Mouse (Mus musculus): Measurements from ENCODE around the gene Psmd14. TPM values are rescaled to one million over a fixed set of nuclear protein-coding genes. Genes with fewer than 3 reads are reported as not detected.

The Psmd14 gene
- polyA plus RNA-seq, 1 experiment from 2014 or later = 296 TPM

- ATAC-seq = no peak
- Histone ChIP-seq H3K4me1 (ENCODE audit: control insufficient read depth, insufficient read depth, low read length) (peaks cover 9% of the 10 kb centered on the region), H3K9ac (ENCODE audit: low read length) (peak overlapping the region; percentile 82), H3K27ac (ENCODE audit: low read depth, low read length) (peak overlapping the region; percentile 82), H3K4me3 (ENCODE audit: low read depth, low read length) (peak overlapping the region; percentile 51), H3K27me3 (replicated peaks; ENCODE audit: control insufficient read depth, insufficient read depth, low read length) (peaks cover 43% of the 10 kb centered on the region), H3K36me3 (ENCODE audit: control insufficient read depth, insufficient read depth, low read length) (0 out of 2 replicates have a peak, but pooled peaks cover 10% of the 10 kb centered on the region), H3K9me3 (replicated peaks; ENCODE audit: control insufficient read depth, low read length) (no peaks in the 10 kb centered on the region), H3K4me2 (ENCODE audit: low read length) (peak overlapping the region; percentile 90)
- 10% methylated on average over 12 of the region's 12 CpGs for WGBS
- DNase-seq (ENCODE audit: low spot score) = no peak
These were observed 101.0 kb downstream of the Psmd14 start for GRCm38 (mm10) chr2:61812536-61812935.

GRCm38 (mm10) chr2:61813106-61813505 lies 101.6 kb downstream of the Psmd14 start:
- ATAC-seq = no peak
- Histone ChIP-seq H3K27me3 (replicated peaks; ENCODE audit: control insufficient read depth, insufficient read depth, low read length) (peaks cover 39% of the 10 kb centered on the region), H3K4me2 (ENCODE audit: low read length) (peak overlapping the region; percentile 90), H3K27ac (ENCODE audit: low read depth, low read length) (peak overlapping the region; percentile 82; the same call in 1 of the 2 replicates), H3K9me3 (replicated peaks; ENCODE audit: control insufficient read depth, low read length) (no peaks in the 10 kb centered on the region), H3K9ac (ENCODE audit: low read length) (peak overlapping the region; percentile 82), H3K4me3 (ENCODE audit: low read depth, low read length) (peak overlapping the region; percentile 51), H3K36me3 (ENCODE audit: control insufficient read depth, insufficient read depth, low read length) (0 out of 2 replicates have a peak, but pooled peaks cover 10% of the 10 kb centered on the region), H3K4me1 (ENCODE audit: control insufficient read depth, insufficient read depth, low read length) (peaks cover 9% of the 10 kb centered on the region)
- DNase-seq (ENCODE audit: low spot score) = no peak
- WGBS = 16% methylated on average over 6 of the region's 6 CpGs

GRCm38 (mm10) chr2:61813521-61813920 lies 102.0 kb downstream of the Psmd14 start:
- ATAC-seq (no peak), DNase-seq (ENCODE audit: low spot score) (no peak)
- 17% methylated on average over 1 of the region's 1 CpGs for WGBS
- peaks cover 39% of the 10 kb centered on the region for H3K27me3 ChIP-seq (replicated peaks; ENCODE audit: control insufficient read depth, insufficient read depth, low read length)
- 0 out of 2 replicates have a peak, but pooled peaks cover 10% of the 10 kb centered on the region for H3K36me3 ChIP-seq (ENCODE audit: control insufficient read depth, insufficient read depth, low read length)
- peaks cover 9% of the 10 kb centered on the region for H3K4me1 ChIP-seq (ENCODE audit: control insufficient read depth, insufficient read depth, low read length)
- H3K4me3 ChIP-seq (ENCODE audit: low read depth, low read length) = peak overlapping the region; percentile 51
- peak overlapping the region; percentile 82; the same call in 1 of the 2 replicates for H3K27ac ChIP-seq (ENCODE audit: low read depth, low read length)
- H3K9me3 ChIP-seq (replicated peaks; ENCODE audit: control insufficient read depth, low read length) = no peaks in the 10 kb centered on the region
- peak overlapping the region; percentile 90 for H3K4me2 ChIP-seq (ENCODE audit: low read length)
- H3K9ac ChIP-seq (ENCODE audit: low read length) = peak overlapping the region; percentile 82

GRCm38 (mm10) chr2:61814548-61815473 lies 103.3 kb downstream of the Psmd14 start:
- Histone ChIP-seq H3K27ac (ENCODE audit: low read depth, low read length) (peak overlapping the region; percentile 95), H3K9ac (ENCODE audit: low read length) (peak overlapping the region; percentile 78), H3K4me1 (ENCODE audit: control insufficient read depth, insufficient read depth, low read length) (peaks cover 9% of the 10 kb centered on the region), H3K9me3 (replicated peaks; ENCODE audit: control insufficient read depth, low read length) (no peaks in the 10 kb centered on the region), H3K4me3 (ENCODE audit: low read depth, low read length) (peak overlapping the region; percentile 51), H3K4me2 (ENCODE audit: low read length) (peak overlapping the region; percentile 90), H3K36me3 (ENCODE audit: control insufficient read depth, insufficient read depth, low read length) (0 out of 2 replicates have a peak, but pooled peaks cover 10% of the 10 kb centered on the region), H3K27me3 (replicated peaks; ENCODE audit: control insufficient read depth, insufficient read depth, low read length) (peaks cover 28% of the 10 kb centered on the region)
- ATAC-seq (peak; percentile 75), DNase-seq (ENCODE audit: low spot score) (peak; percentile 85)
- 2% methylated on average over 41 of the region's 50 CpGs for WGBS

- Histone ChIP-seq H3K4me3 (ENCODE audit: low read depth, low read length) (peak overlapping the region; percentile 51), H3K9me3 (replicated peaks; ENCODE audit: control insufficient read depth, low read length) (no peaks in the 10 kb centered on the region), H3K27ac (ENCODE audit: low read depth, low read length) (peak overlapping the region; percentile 95), H3K4me2 (ENCODE audit: low read length) (peak overlapping the region; percentile 90), H3K4me1 (ENCODE audit: control insufficient read depth, insufficient read depth, low read length) (peaks cover 9% of the 10 kb centered on the region), H3K36me3 (ENCODE audit: control insufficient read depth, insufficient read depth, low read length) (0 out of 2 replicates have a peak, but pooled peaks cover 10% of the 10 kb centered on the region), H3K27me3 (replicated peaks; ENCODE audit: control insufficient read depth, insufficient read depth, low read length) (peaks cover 20% of the 10 kb centered on the region), H3K9ac (ENCODE audit: low read length) (peak overlapping the region; percentile 78)
- ATAC-seq (peak; percentile 68), DNase-seq (ENCODE audit: low spot score) (peak; percentile 87)
- WGBS = 4% methylated on average over 66 of the region's 66 CpGs
These were observed 104.3 kb downstream of the Psmd14 start for GRCm38 (mm10) chr2:61815583-61816313.

GRCm38 (mm10) chr2:61818197-61818596 lies 106.7 kb downstream of the Psmd14 start:
- no peak for DNase-seq (ENCODE audit: low spot score)
- no peak overlapping the region for H3K4me3 ChIP-seq (ENCODE audit: low read depth, low read length)
- H3K36me3 ChIP-seq (ENCODE audit: control insufficient read depth, insufficient read depth, low read length) = no peaks in the 10 kb centered on the region
- no peak overlapping the region for H3K4me2 ChIP-seq (ENCODE audit: low read length)
- H3K27ac ChIP-seq (ENCODE audit: low read depth, low read length) = no peak overlapping the region
- peaks cover 9% of the 10 kb centered on the region for H3K4me1 ChIP-seq (ENCODE audit: control insufficient read depth, insufficient read depth, low read length)
- H3K9me3 ChIP-seq (replicated peaks; ENCODE audit: control insufficient read depth, low read length) = no peaks in the 10 kb centered on the region
- 0 out of 2 replicates have a peak, but pooled peaks cover 11% of the 10 kb centered on the region for H3K27me3 ChIP-seq (replicated peaks; ENCODE audit: control insufficient read depth, insufficient read depth, low read length)
- H3K9ac ChIP-seq (ENCODE audit: low read length) = no peak overlapping the region
- ATAC-seq = no peak
- 84% methylated on average over 1 of the region's 1 CpGs for WGBS

GRCm38 (mm10) chr2:61820203-61820602 lies 108.7 kb downstream of the Psmd14 start:
- no peak for ATAC-seq
- 65% methylated on average over 4 of the region's 4 CpGs for WGBS
- no peak for DNase-seq (ENCODE audit: low spot score)

GRCm38 (mm10) chr2:61823426-61824140 lies 112.1 kb downstream of the Psmd14 start:
- Histone ChIP-seq H3K27ac (ENCODE audit: low read depth, low read length) (no peak overlapping the region), H3K4me1 (ENCODE audit: control insufficient read depth, insufficient read depth, low read length) (no peaks in the 10 kb centered on the region), H3K4me2 (ENCODE audit: low read length) (no peak overlapping the region), H3K9me3 (replicated peaks; ENCODE audit: control insufficient read depth, low read length) (no peaks in the 10 kb centered on the region), H3K4me3 (ENCODE audit: low read depth, low read length) (no peak overlapping the region), H3K9ac (ENCODE audit: low read length) (no peak overlapping the region), H3K27me3 (replicated peaks; ENCODE audit: control insufficient read depth, insufficient read depth, low read length) (no peaks in the 10 kb centered on the region), H3K36me3 (ENCODE audit: control insufficient read depth, insufficient read depth, low read length) (no peaks in the 10 kb centered on the region)
- DNase-seq (ENCODE audit: low spot score) (no peak), ATAC-seq (no peak)
- 82% methylated on average over 1 of the region's 1 CpGs for WGBS

More at GRCm38 (mm10) chr2:61820203-61820602, 108.7 kb downstream of the Psmd14 start:
- Histone ChIP-seq H3K9ac (ENCODE audit: low read length) (no peak overlapping the region), H3K4me1 (ENCODE audit: control insufficient read depth, insufficient read depth, low read length) (peaks cover 6% of the 10 kb centered on the region), H3K9me3 (replicated peaks; ENCODE audit: control insufficient read depth, low read length) (no peaks in the 10 kb centered on the region), H3K4me2 (ENCODE audit: low read length) (no peak overlapping the region), H3K27me3 (replicated peaks; ENCODE audit: control insufficient read depth, insufficient read depth, low read length) (no peaks in the 10 kb centered on the region), H3K27ac (ENCODE audit: low read depth, low read length) (no peak overlapping the region), H3K36me3 (ENCODE audit: control insufficient read depth, insufficient read depth, low read length) (no peaks in the 10 kb centered on the region), H3K4me3 (ENCODE audit: low read depth, low read length) (no peak overlapping the region)

All from forebrain, embryonic 14.5 days (tissue).